Mouse (Mus musculus): Measurements from ENCODE around the gene Ssr1.

DNA sequence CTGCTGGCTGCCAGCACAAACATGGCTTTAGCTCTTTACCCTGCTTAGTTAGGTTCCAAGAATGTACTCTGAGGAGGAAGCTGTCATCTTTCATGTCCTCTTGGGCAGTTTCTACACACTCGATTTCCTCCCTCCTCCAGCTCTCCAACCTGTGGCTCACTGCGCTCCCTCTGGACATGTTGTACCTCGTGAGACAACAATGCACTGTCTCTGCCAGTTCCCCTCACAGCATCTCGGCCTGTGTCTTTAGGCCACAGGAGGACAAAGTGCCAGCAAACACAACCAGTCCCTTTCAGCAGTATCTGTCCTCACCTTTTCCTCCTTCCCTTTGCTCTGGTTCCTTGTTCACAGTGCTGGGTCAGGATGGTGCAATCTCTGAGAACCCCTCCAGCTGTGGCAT lies 59.9 kb downstream of the Ssr1 start:
- TF ChIP-seq POLR2A (IDR thresholded peaks at IDR 0.05; ENCODE audit: insufficient read depth, low read length) (no peak), CTCF (IDR thresholded peaks at IDR 0.05; ENCODE audit: low read depth, low read length) (no peak)

Data from ES-Bruce4 (cell line).